Mouse (Mus musculus) kidney, embryonic 14.5 days (tissue): Measurements from ENCODE around the gene Crip2. TPM values are rescaled to one million over a fixed set of nuclear protein-coding genes. Genes with fewer than 3 reads are reported as not detected.

Source experiments
- ATAC-seq: fragments of 200-750 bp; cut with Nextera tagmentation; 2 replicates; pipeline ENCODE4 v1.8.0; 2017; ENCODE audit warnings: moderate number of reproducible peaks, mild to moderate bottlenecking, moderate TSS enrichment, moderate library complexity; ENCODE audit not compliant: low FRiP score, low TSS enrichment
- H3K27ac ChIP-seq: fragments of 300-500 bp; sonication (generic); 2 replicates; pipeline ENCODE4 v1.5.1; 2014; ENCODE audit warnings: low read depth, mild to moderate bottlenecking, low read length, moderate library complexity, mixed read lengths
- H3K27me3 ChIP-seq: fragments of 300-500 bp; sonication (generic); 2 replicates; pipeline ENCODE4 v1.6.1; 2014; ENCODE audit warnings: mild to moderate bottlenecking, low read length; ENCODE audit not compliant: control insufficient read depth, insufficient read depth
- H3K36me3 ChIP-seq: fragments of 300-500 bp; sonication (generic); 2 replicates; pipeline ENCODE4 v1.6.1; 2014; ENCODE audit warnings: low read length, mixed read lengths; ENCODE audit not compliant: control insufficient read depth, insufficient read depth
- H3K4me1 ChIP-seq: fragments of 300-500 bp; sonication (generic); 2 replicates; pipeline ENCODE4 v1.6.1; 2014; ENCODE audit warnings: low read length, mixed read lengths; ENCODE audit not compliant: control insufficient read depth, insufficient read depth
- H3K4me2 ChIP-seq: fragments of 300-500 bp; sonication (generic); replicated peaks from 2 replicates; pipeline ENCODE4 v1.6.1; 2014; ENCODE audit warnings: low read depth, mild to moderate bottlenecking, low read length
- H3K4me3 ChIP-seq: fragments of 300-500 bp; sonication (generic); 2 replicates; pipeline ENCODE4 v1.5.1; 2014; ENCODE audit warnings: mild to moderate bottlenecking, low read length
- H3K9ac ChIP-seq: fragments of 300-500 bp; sonication (generic); 2 replicates; pipeline ENCODE4 v1.6.1; 2014; ENCODE audit warnings: low read depth, mild to moderate bottlenecking, low read length, moderate library complexity
- H3K9me3 ChIP-seq: fragments of 300-500 bp; sonication (generic); 2 replicates; pipeline ENCODE4 v1.6.1; 2016; ENCODE audit warnings: low read length; ENCODE audit not compliant: control insufficient read depth
- WGBS: fragments of 180-500 bp; shearing (Covaris S2); extraction: QIAGEN DNeasy Blood & Tissue Kit; methylation state at CpG from one replicate; pipeline ENCODE4 v1.1.7; 2014; 5-methylcytosine and 5-hydroxymethylcytosine counted together
- polyA plus RNA-seq: library from polyadenylated mRNA; unstranded; fragments of >200 nt; fragmentation: Nextera tagmentation; extraction: Ambion mirVana; gene quantifications from 2 replicates; pipeline ENCODE4 v1.2.1, GENCODE M21; 2014

The Crip2 gene
- polyA plus RNA-seq, 1 experiment from 2014 or later = 174 TPM

DNA sequence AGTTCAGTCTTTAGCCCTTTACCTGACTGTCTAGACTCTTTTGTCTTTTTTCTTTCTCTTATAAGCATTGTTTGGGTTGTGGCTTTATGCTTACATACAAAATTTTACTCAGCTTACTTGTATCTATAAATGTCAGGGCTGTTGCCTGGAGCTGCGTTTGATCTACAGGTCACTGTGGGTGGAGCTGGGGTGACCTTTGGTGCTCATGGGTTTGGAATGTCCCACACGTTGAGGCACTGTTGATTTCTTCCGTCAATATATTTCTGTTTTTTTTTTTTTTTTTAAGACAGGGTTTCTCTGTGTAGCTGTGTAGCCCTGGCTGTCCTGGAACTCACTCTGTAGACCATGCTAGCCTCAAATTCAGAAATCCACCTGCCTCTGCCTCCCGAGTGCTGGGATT lies 41.0 kb downstream of the Crip2 start:
- Histone ChIP-seq H3K27me3 (peaks cover 3% of the 10 kb centered on the region; the same call in 1 of the 2 replicates), H3K36me3 (no peaks in the 10 kb centered on the region), H3K9ac (no peak overlapping the region), H3K4me1 (no peaks in the 10 kb centered on the region; the same call in 1 of the 2 replicates), H3K4me3 (no peak overlapping the region), H3K9me3 (no peaks in the 10 kb centered on the region), H3K4me2 (no peak overlapping the region), H3K27ac (no peak overlapping the region)
- no peak for ATAC-seq
- WGBS = 63% methylated on average over 4 of the region's 4 CpGs

DNA sequence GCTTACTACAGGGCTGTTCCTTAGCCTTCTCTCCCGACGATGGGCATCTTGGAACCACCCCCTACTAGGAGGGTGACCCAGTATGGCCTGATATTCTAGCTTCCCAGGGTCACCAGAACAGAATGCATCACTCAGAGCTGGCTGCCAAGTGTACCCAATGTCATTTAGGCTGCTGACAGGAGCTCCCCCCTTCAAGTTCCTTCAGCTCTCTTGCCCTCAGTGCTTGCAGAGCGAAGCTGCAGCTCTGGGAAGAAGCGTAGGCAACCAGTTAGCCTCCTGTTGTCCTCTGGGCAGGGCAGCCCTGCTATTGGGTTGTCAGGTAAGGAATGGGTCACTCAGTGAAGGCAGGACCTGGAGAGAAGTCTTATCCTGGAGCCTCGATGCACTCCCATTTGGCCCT lies 44.9 kb downstream of the Crip2 start:
- H3K4me2 ChIP-seq = no peak overlapping the region; the same call in 1 of the 2 replicates

GRCm38 (mm10) chr12:113185442-113186291 lies 45.6 kb downstream of the Crip2 start, which contains the start of gene Tmem121:
Gene Tmem121, plus strand, starts transcription at chr12:113185930.
- Histone ChIP-seq H3K9ac (peak within 1 kb of the TSS; percentile 63; the same call in 1 of the 2 replicates), H3K27ac (no peak within 1 kb of the TSS), H3K4me3 (peak within 1 kb of the TSS; percentile 69), H3K4me2 (peak within 1 kb of the TSS; percentile 92), H3K4me1 (peaks cover 3% of the 10 kb centered on the region; the same call in 1 of the 2 replicates), H3K36me3 (peaks cover 4% of the 10 kb centered on the region), H3K27me3 (peaks cover 11% of the 10 kb centered on the region), H3K9me3 (no peaks in the 10 kb centered on the region)
- 1% methylated on average over 63 of the region's 63 CpGs for WGBS
- ATAC-seq = peak; percentile 61

More for the DNA sequence above, 44.9 kb downstream of the Crip2 start:
- Histone ChIP-seq H3K9me3 (no peaks in the 10 kb centered on the region), H3K4me1 (peaks cover 3% of the 10 kb centered on the region; the same call in 1 of the 2 replicates), H3K27ac (no peak overlapping the region), H3K9ac (no peak overlapping the region), H3K36me3 (no peaks in the 10 kb centered on the region; the same call in 1 of the 2 replicates), H3K27me3 (peaks cover 11% of the 10 kb centered on the region), H3K4me3 (no peak overlapping the region)
- no peak for ATAC-seq
- 59% methylated on average over 5 of the region's 5 CpGs for WGBS

- Histone ChIP-seq H3K36me3 (peaks cover 5% of the 10 kb centered on the region), H3K9me3 (no peaks in the 10 kb centered on the region), H3K9ac (peak overlapping the region; percentile 63; the same call in 1 of the 2 replicates), H3K4me2 (peak overlapping the region; percentile 92), H3K4me3 (peak overlapping the region; percentile 69), H3K27me3 (peaks cover 11% of the 10 kb centered on the region), H3K4me1 (peaks cover 3% of the 10 kb centered on the region; the same call in 1 of the 2 replicates), H3K27ac (no peak overlapping the region)
- ATAC-seq = no peak
- 41% methylated on average over 12 of the region's 12 CpGs for WGBS
These were observed 46.4 kb downstream of the Crip2 start for GRCm38 (mm10) chr12:113186326-113187010.

- Histone ChIP-seq H3K9ac (peak overlapping the region; percentile 19; the same call in 1 of the 2 replicates), H3K4me2 (peak overlapping the region; percentile 92), H3K27me3 (peaks cover 11% of the 10 kb centered on the region), H3K4me3 (peak overlapping the region; percentile 39), H3K9me3 (no peaks in the 10 kb centered on the region), H3K36me3 (peaks cover 5% of the 10 kb centered on the region), H3K27ac (no peak overlapping the region), H3K4me1 (peaks cover 3% of the 10 kb centered on the region; the same call in 1 of the 2 replicates)
- no peak for ATAC-seq
- WGBS = 45% methylated on average over 4 of the region's 4 CpGs
These were observed 47.0 kb downstream of the Crip2 start for GRCm38 (mm10) chr12:113187011-113187375.

DNA sequence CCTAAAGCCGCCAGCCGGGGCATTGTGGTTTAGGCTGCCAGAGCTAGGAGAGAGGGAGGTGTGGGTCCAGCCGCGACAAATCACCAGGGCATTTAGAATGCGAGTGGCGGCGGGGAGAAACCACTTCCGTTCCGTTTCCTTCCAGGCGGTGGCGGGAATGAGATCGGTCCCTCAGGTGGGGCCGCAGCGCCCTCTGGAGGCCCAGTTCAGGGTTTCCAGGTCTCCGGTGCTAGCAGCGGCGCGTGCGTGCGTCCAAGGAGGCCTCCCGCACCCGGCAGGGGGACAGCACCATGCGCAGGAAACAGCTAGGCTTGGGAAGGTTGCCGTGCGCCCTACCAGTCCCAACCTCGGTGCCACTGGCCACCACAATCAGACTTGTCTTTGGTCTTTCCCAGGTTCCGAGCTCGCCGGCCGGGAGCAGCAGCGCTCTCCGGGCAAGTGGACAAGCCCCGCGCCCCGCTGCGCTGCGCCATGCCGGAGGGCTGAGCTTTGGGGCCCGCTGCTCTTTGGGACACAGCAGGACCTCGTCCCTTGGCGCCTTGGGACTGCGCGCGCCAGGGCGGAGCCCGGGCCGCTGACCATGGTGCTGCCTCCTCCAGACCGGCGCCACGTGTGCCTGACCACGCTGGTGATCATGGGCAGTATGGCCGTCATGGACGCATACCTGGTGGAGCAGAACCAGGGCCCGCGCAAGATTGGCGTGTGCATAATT lies 47.7 kb downstream of the Crip2 start:
- H3K36me3 ChIP-seq = peaks cover 5% of the 10 kb centered on the region
- peak overlapping the region; percentile 39 for H3K4me3 ChIP-seq
- H3K27me3 ChIP-seq = peaks cover 11% of the 10 kb centered on the region
- no peaks in the 10 kb centered on the region for H3K9me3 ChIP-seq
- WGBS = 2% methylated on average over 55 of the region's 56 CpGs
- H3K9ac ChIP-seq = peak overlapping the region; percentile 19; the same call in 1 of the 2 replicates
- peak overlapping the region; percentile 89 for H3K4me2 ChIP-seq
- peaks cover 3% of the 10 kb centered on the region; the same call in 1 of the 2 replicates for H3K4me1 ChIP-seq
- peak; percentile 68 for ATAC-seq
- H3K27ac ChIP-seq = no peak overlapping the region

DNA sequence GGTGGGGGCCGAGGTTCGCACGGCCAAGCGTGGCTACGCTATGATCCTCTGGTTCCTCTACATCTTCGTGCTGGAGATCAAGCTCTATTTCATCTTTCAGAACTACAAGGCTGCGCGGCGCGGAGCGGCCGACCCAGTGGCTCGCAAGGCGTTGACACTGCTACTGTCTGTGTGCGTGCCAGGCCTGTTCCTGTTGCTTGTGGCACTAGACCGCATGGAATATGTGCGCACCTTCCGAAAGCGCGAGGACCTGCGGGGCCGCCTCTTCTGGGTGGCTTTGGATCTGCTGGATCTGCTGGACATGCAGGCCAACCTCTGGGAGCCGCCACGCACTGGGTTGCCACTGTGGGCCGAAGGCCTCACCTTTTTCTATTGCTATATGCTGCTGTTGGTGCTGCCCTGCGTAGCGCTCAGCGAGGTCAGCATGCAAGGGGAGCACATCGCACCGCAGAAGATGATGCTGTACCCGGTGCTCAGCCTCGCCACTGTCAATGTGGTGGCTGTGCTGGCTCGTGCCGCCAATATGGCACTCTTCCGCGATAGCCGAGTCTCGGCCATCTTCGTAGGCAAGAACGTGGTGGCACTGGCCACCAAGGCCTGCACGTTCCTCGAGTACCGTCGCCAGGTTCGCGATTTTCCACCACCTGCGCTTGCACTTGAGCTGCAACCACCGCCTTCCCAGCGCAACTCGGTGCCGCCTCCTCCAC lies 48.5 kb downstream of the Crip2 start:
- WGBS = 91% methylated on average over 51 of the region's 51 CpGs
- H3K9me3 ChIP-seq = no peaks in the 10 kb centered on the region
- H3K27ac ChIP-seq = no peak overlapping the region
- ATAC-seq = no peak
- no peak overlapping the region for H3K4me3 ChIP-seq
- H3K36me3 ChIP-seq = peaks cover 5% of the 10 kb centered on the region
- peak overlapping the region; percentile 89 for H3K4me2 ChIP-seq
- H3K4me1 ChIP-seq = peaks cover 3% of the 10 kb centered on the region; the same call in 1 of the 2 replicates
- peaks cover 11% of the 10 kb centered on the region for H3K27me3 ChIP-seq
- H3K9ac ChIP-seq = no peak overlapping the region

DNA sequence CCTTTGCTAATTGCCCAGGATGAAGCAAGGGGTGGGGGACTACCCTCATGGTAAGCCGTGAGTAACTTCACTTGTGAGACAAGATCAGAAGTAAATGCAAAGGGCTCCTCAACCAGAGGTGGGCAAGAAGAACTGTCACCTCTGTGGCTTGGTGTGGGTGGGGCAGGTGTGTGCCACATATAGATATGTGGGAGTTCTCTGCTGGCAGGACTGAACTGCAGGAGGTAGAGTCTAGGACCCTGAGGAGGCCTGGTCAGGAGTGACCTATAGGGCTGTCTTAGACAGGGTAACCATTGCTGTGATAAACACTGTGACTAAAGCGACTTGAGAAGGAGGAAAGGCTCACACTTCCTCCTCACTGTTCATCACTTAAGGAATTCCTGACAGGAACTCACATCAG lies 53.4 kb downstream of the Crip2 start:
- Histone ChIP-seq H3K4me3 (no peak overlapping the region), H3K27ac (no peak overlapping the region), H3K9me3 (no peaks in the 10 kb centered on the region), H3K4me2 (no peak overlapping the region), H3K9ac (no peak overlapping the region), H3K27me3 (no peaks in the 10 kb centered on the region), H3K4me1 (no peaks in the 10 kb centered on the region), H3K36me3 (peaks cover 5% of the 10 kb centered on the region)
- WGBS = 56% methylated on average over 2 of the region's 2 CpGs
- no peak for ATAC-seq
